Mouse (Mus musculus): ENCODE results near the gene Pklr. TPM values are rescaled to one million over a fixed set of nuclear protein-coding genes. Genes with fewer than 3 reads are reported as not detected.

Pklr gene
- polyA plus RNA-seq, 1 experiment from 2014 or later: 4.4 TPM

GRCm38 (mm10) chr3:89177242-89178106 lies 41.5 kb downstream of the Pklr start, which contains the start of gene Scamp3:
Scamp3 (plus strand) TSS chr3:89177473.
- WGBS: under 1% methylated on average over 43 of the region's 43 CpGs
- Histone ChIP-seq H3K9me3 (no peaks in the 10 kb centered on the region), H3K4me1 (replicated peaks) (peaks cover 18% of the 10 kb centered on the region)

GRCm38 (mm10) chr3:89178107-89178385 lies 42.1 kb downstream of the Pklr start:
- WGBS: 9% methylated on average over 6 of the region's 6 CpGs
- peaks cover 75% of the 10 kb centered on the region for H3K36me3 ChIP-seq

More at GRCm38 (mm10) chr3:89177242-89178106, 41.5 kb downstream of the Pklr start, which contains the start of gene Scamp3:
- DNase-seq (ENCODE audit: low spot score): peak; percentile 95
- H3K36me3 ChIP-seq: peaks cover 79% of the 10 kb centered on the region
- no peaks in the 10 kb centered on the region for H3K27me3 ChIP-seq (ENCODE audit: insufficient read depth, poor library complexity, severe bottlenecking)
- H3K4me3 ChIP-seq: peak within 1 kb of the TSS; percentile 78
- peak within 1 kb of the TSS; percentile 89 for H3K27ac ChIP-seq

GRCm38 (mm10) chr3:89179056-89179455 lies 43.1 kb downstream of the Pklr start:
- WGBS: 95% methylated on average over 11 of the region's 11 CpGs
- no peak for DNase-seq (ENCODE audit: low spot score)
- H3K27ac ChIP-seq: 0 out of 2 replicates have a peak overlapping the region, but pooled peaks have one; percentile 35
- H3K4me3 ChIP-seq: peak overlapping the region; percentile 78
- peaks cover 65% of the 10 kb centered on the region for H3K36me3 ChIP-seq
- H3K9me3 ChIP-seq: no peaks in the 10 kb centered on the region
- H3K4me1 ChIP-seq (replicated peaks): peaks cover 33% of the 10 kb centered on the region
- H3K27me3 ChIP-seq (ENCODE audit: insufficient read depth, poor library complexity, severe bottlenecking): no peaks in the 10 kb centered on the region

More at GRCm38 (mm10) chr3:89178107-89178385, 42.1 kb downstream of the Pklr start:
- DNase-seq (ENCODE audit: low spot score): no peak
- Histone ChIP-seq H3K4me1 (replicated peaks) (peaks cover 23% of the 10 kb centered on the region), H3K9me3 (no peaks in the 10 kb centered on the region), H3K27me3 (ENCODE audit: insufficient read depth, poor library complexity, severe bottlenecking) (no peaks in the 10 kb centered on the region), H3K27ac (peak overlapping the region; percentile 89), H3K4me3 (peak overlapping the region; percentile 78)

GRCm38 (mm10) chr3:89181749-89182500 lies 46.0 kb downstream of the Pklr start:
- Histone ChIP-seq H3K4me3 (0 out of 2 replicates have a peak overlapping the region, but pooled peaks have one; percentile 20), H3K36me3 (peaks cover 45% of the 10 kb centered on the region), H3K27ac (0 out of 2 replicates have a peak overlapping the region, but pooled peaks have one; percentile 94), H3K27me3 (ENCODE audit: insufficient read depth, poor library complexity, severe bottlenecking) (peaks cover 10% of the 10 kb centered on the region), H3K9me3 (no peaks in the 10 kb centered on the region), H3K4me1 (replicated peaks) (peaks cover 58% of the 10 kb centered on the region)
- 94% methylated on average over 27 of the region's 27 CpGs for WGBS
- no peak for DNase-seq (ENCODE audit: low spot score)

GRCm38 (mm10) chr3:89182531-89183057 lies 46.7 kb downstream of the Pklr start:
- H3K4me3 ChIP-seq: peak overlapping the region; percentile 79
- DNase-seq (ENCODE audit: low spot score): no peak
- WGBS: 57% methylated on average over 7 of the region's 7 CpGs
- peak overlapping the region; percentile 94 for H3K27ac ChIP-seq
- H3K4me1 ChIP-seq (replicated peaks): peaks cover 65% of the 10 kb centered on the region
- no peaks in the 10 kb centered on the region for H3K9me3 ChIP-seq
- H3K36me3 ChIP-seq: peaks cover 52% of the 10 kb centered on the region
- peaks cover 16% of the 10 kb centered on the region for H3K27me3 ChIP-seq (ENCODE audit: insufficient read depth, poor library complexity, severe bottlenecking)

GRCm38 (mm10) chr3:89183058-89183958 lies 47.4 kb downstream of the Pklr start, which contains the start of gene Fam189b:
Fam189b (plus strand) TSS chr3:89183143.
- peak within 1 kb of the TSS; percentile 79 for H3K4me3 ChIP-seq
- peak within 1 kb of the TSS; percentile 94 for H3K27ac ChIP-seq
- 4% methylated on average over 39 of the region's 39 CpGs for WGBS
- H3K4me1 ChIP-seq (replicated peaks): peaks cover 67% of the 10 kb centered on the region
- peaks cover 59% of the 10 kb centered on the region for H3K36me3 ChIP-seq
- H3K27me3 ChIP-seq (ENCODE audit: insufficient read depth, poor library complexity, severe bottlenecking): peaks cover 16% of the 10 kb centered on the region
- DNase-seq (ENCODE audit: low spot score): peak; percentile 88
- H3K9me3 ChIP-seq: no peaks in the 10 kb centered on the region

GRCm38 (mm10) chr3:89183959-89184315 lies 48.0 kb downstream of the Pklr start:
- H3K27ac ChIP-seq: peak overlapping the region; percentile 94
- 79% methylated on average over 6 of the region's 6 CpGs for WGBS
- H3K27me3 ChIP-seq (ENCODE audit: insufficient read depth, poor library complexity, severe bottlenecking): peaks cover 16% of the 10 kb centered on the region
- peaks cover 65% of the 10 kb centered on the region for H3K4me1 ChIP-seq (replicated peaks)
- H3K9me3 ChIP-seq: no peaks in the 10 kb centered on the region
- peaks cover 64% of the 10 kb centered on the region for H3K36me3 ChIP-seq
- no peak for DNase-seq (ENCODE audit: low spot score)
- H3K4me3 ChIP-seq: peak overlapping the region; percentile 79

- H3K9me3 ChIP-seq: no peaks in the 10 kb centered on the region
- peaks cover 58% of the 10 kb centered on the region for H3K4me1 ChIP-seq (replicated peaks)
- DNase-seq (ENCODE audit: low spot score): no peak
- WGBS: 33% methylated on average over 23 of the region's 23 CpGs
- H3K4me3 ChIP-seq: peak overlapping the region; percentile 14; the same call in 1 of the 2 replicates
- H3K36me3 ChIP-seq: peaks cover 32% of the 10 kb centered on the region
- peaks cover 16% of the 10 kb centered on the region for H3K27me3 ChIP-seq (ENCODE audit: insufficient read depth, poor library complexity, severe bottlenecking)
- peak overlapping the region; percentile 54; the same call in 1 of the 2 replicates for H3K27ac ChIP-seq
Measured at GRCm38 (mm10) chr3:89187197-89187596, 51.3 kb downstream of the Pklr start.

GRCm38 (mm10) chr3:89187690-89188477 lies 51.9 kb downstream of the Pklr start:
- Histone ChIP-seq H3K4me3 (peak overlapping the region; percentile 14; the same call in 1 of the 2 replicates), H3K27ac (0 out of 2 replicates have a peak overlapping the region, but pooled peaks have one; percentile 29), H3K9me3 (no peaks in the 10 kb centered on the region), H3K36me3 (peaks cover 27% of the 10 kb centered on the region), H3K27me3 (ENCODE audit: insufficient read depth, poor library complexity, severe bottlenecking) (peaks cover 16% of the 10 kb centered on the region), H3K4me1 (replicated peaks) (peaks cover 55% of the 10 kb centered on the region)
- DNase-seq (ENCODE audit: low spot score): no peak
- WGBS: 60% methylated on average over 18 of the region's 18 CpGs

GRCm38 (mm10) chr3:89188478-89188875 lies 52.5 kb downstream of the Pklr start:
- H3K4me1 ChIP-seq (replicated peaks): peaks cover 49% of the 10 kb centered on the region
- H3K27ac ChIP-seq: 0 out of 2 replicates have a peak overlapping the region, but pooled peaks have one; percentile 29
- DNase-seq (ENCODE audit: low spot score): no peak
- no peaks in the 10 kb centered on the region for H3K9me3 ChIP-seq
- 63% methylated on average over 12 of the region's 12 CpGs for WGBS
- no peak overlapping the region for H3K4me3 ChIP-seq
- H3K27me3 ChIP-seq (ENCODE audit: insufficient read depth, poor library complexity, severe bottlenecking): peaks cover 16% of the 10 kb centered on the region
- H3K36me3 ChIP-seq: peaks cover 27% of the 10 kb centered on the region

GRCm38 (mm10) chr3:89190436-89190835 lies 54.5 kb downstream of the Pklr start:
- Histone ChIP-seq H3K9me3 (no peaks in the 10 kb centered on the region), H3K4me1 (replicated peaks) (peaks cover 33% of the 10 kb centered on the region), H3K36me3 (peaks cover 25% of the 10 kb centered on the region), H3K27me3 (ENCODE audit: insufficient read depth, poor library complexity, severe bottlenecking) (peaks cover 15% of the 10 kb centered on the region), H3K4me3 (no peak overlapping the region), H3K27ac (no peak overlapping the region)
- no peak for DNase-seq (ENCODE audit: low spot score)
- 84% methylated on average over 8 of the region's 8 CpGs for WGBS
